Mouse (Mus musculus) heart, postnatal 0 days (tissue): ENCODE measurements around the gene Eea1. TPM values are rescaled to one million over a fixed set of nuclear protein-coding genes. Genes with fewer than 3 reads are reported as not detected.
A peak's percentile ranks its signal among the peaks of the same experiment; 100 is the strongest.

Source experiments
- ATAC-seq: fragments of 200-750 bp; cut with Nextera tagmentation; 2 replicates; pipeline ENCODE4 v1.8.0; 2017; ENCODE audit warnings: low read depth, moderate number of reproducible peaks, moderate library complexity; ENCODE audit not compliant: insufficient read depth
- DNase-seq: peaks from one replicate; pipeline ENCODE4 v3.0.0-alpha.2; 2016; ENCODE audit warnings: low spot score
- H3K27ac ChIP-seq: fragments of 300-500 bp; sonication (generic); 2 replicates; pipeline ENCODE4 v1.5.1; 2014; ENCODE audit warnings: low read depth, mild to moderate bottlenecking
- H3K27me3 ChIP-seq: fragments of 300-500 bp; sonication (generic); 2 replicates; pipeline ENCODE4 v1.6.1; 2014; ENCODE audit warnings: low read length, mixed read lengths; ENCODE audit not compliant: control insufficient read depth, insufficient read depth
- H3K36me3 ChIP-seq: fragments of 300-500 bp; sonication (generic); replicated peaks from 2 replicates; pipeline ENCODE4 v1.6.1; 2014; ENCODE audit warnings: low read length, mixed read lengths; ENCODE audit not compliant: control insufficient read depth, insufficient read depth
- H3K4me1 ChIP-seq: fragments of 300-500 bp; sonication (generic); 2 replicates; pipeline ENCODE4 v1.6.1; 2014; ENCODE audit warnings: antibody characterized with exemption; ENCODE audit not compliant: control insufficient read depth, insufficient read depth
- H3K4me2 ChIP-seq: fragments of 300-500 bp; sonication (generic); 2 replicates; pipeline ENCODE4 v1.6.1; 2014; ENCODE audit warnings: low read depth, mild to moderate bottlenecking, low read length, moderate library complexity
- H3K4me3 ChIP-seq: fragments of 300-500 bp; sonication (generic); 2 replicates; pipeline ENCODE4 v1.5.1; 2014; ENCODE audit warnings: low read depth, low read length
- H3K9ac ChIP-seq: fragments of 300-500 bp; sonication (generic); replicated peaks from 2 replicates; pipeline ENCODE4 v1.6.1; 2014; ENCODE audit warnings: low read depth, low read length, mixed read lengths
- H3K9me3 ChIP-seq: fragments of 300-500 bp; sonication (generic); replicated peaks from 2 replicates; pipeline ENCODE4 v1.6.1; 2016; ENCODE audit warnings: low read length; ENCODE audit not compliant: control insufficient read depth
- CTCF ChIP-seq: IDR thresholded peaks from 2 replicates; pipeline ENCODE4 v1.5.1; 2016; ENCODE audit warnings: antibody characterized with exemption, control low read depth, low read depth
- EP300 ChIP-seq: IDR thresholded peaks from 2 replicates; pipeline ENCODE4 v1.6.1; 2016; ENCODE audit warnings: antibody characterized with exemption, low read depth
- WGBS: fragments of 180-500 bp; shearing (Covaris S2); extraction: QIAGEN DNeasy Blood & Tissue Kit; methylation state at CpG from one replicate; pipeline ENCODE4 v1.1.7; 2014; 5-methylcytosine and 5-hydroxymethylcytosine counted together
- polyA plus RNA-seq: library from polyadenylated mRNA; unstranded; fragments of >200 nt; fragmentation: Nextera tagmentation; extraction: Ambion mirVana; gene quantifications from 2 replicates; pipeline ENCODE4 v1.2.1, GENCODE M21; 2015
- total RNA-seq: library from RNA; depleted of rRNA; stranded (reverse); fragments of >200 nt; gene quantifications from 2 replicates; pipeline ENCODE4 v1.2.3, GENCODE M21; 2014; ENCODE audit warnings: low replicate concordance; rRNA removed

The Eea1 gene
- total RNA-seq (10.8 and 13.3 TPM in 2 replicates), polyA plus RNA-seq (21.1 and 21.3 TPM in 2 replicates)

DNA sequence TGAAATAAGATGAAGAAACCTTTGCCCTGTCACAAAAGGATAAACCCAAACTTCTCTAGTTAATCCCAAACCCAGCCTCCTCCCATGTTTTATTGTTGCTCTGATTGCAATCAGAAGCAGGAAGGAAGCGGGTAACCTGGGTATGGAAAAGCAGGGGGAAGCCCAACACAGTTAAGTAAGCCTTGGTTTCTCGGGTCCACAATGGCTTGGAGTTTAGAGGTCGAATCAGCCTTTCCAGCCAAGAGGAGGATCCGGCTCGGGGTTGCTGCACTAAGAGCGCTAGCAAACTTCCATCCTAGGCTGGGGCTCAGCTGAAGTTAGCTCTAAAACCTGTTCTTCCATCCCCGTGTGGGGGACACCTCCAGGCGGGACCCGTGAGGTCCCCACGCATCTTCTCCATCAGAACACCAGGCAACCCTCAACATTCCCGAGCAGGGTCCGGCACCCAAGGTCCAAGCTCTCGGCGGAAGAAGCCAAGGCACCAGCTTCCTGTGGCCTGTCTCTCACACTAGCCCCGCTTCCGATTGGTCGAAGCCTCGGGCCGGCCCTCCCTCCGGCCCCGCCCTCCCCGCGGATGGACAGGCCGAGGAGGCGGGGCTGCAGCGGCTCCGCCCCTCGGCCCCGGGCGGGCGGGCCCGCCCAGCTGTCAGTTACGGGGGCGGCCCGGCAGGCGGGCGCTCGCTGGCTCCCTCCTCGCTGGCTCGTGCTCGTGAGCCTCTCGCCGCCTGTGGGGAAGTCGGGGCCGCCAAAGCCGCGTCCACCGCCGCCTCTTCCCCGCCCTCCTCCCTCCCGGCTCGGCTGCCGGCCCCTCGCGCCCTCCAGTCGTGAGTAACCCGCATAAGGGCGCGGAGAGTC lies at the start of gene Eea1:
Gene Eea1 (plus strand): TSS at position 605 of the 855 bp plus-strand sequence.
- H3K27me3 ChIP-seq = no peaks in the 10 kb centered on the region
- H3K4me3 ChIP-seq = peak within 1 kb of the TSS; percentile 80
- ATAC-seq = peak; percentile 99
- H3K4me1 ChIP-seq = peaks cover 17% of the 10 kb centered on the region; the same call in 1 of the 2 replicates
- DNase-seq = peak; percentile 94
- peak within 1 kb of the TSS; percentile 81 for H3K9ac ChIP-seq
- H3K36me3 ChIP-seq = peaks cover 3% of the 10 kb centered on the region; the same call in 1 of the 2 replicates
- no peak for TF ChIP-seq EP300
- TF ChIP-seq CTCF = no peak
- peak within 1 kb of the TSS; percentile 70 for H3K4me2 ChIP-seq
- 2% methylated on average over 49 of the region's 59 CpGs for WGBS
- no peaks in the 10 kb centered on the region for H3K9me3 ChIP-seq
- H3K27ac ChIP-seq = peak within 1 kb of the TSS; percentile 95

DNA sequence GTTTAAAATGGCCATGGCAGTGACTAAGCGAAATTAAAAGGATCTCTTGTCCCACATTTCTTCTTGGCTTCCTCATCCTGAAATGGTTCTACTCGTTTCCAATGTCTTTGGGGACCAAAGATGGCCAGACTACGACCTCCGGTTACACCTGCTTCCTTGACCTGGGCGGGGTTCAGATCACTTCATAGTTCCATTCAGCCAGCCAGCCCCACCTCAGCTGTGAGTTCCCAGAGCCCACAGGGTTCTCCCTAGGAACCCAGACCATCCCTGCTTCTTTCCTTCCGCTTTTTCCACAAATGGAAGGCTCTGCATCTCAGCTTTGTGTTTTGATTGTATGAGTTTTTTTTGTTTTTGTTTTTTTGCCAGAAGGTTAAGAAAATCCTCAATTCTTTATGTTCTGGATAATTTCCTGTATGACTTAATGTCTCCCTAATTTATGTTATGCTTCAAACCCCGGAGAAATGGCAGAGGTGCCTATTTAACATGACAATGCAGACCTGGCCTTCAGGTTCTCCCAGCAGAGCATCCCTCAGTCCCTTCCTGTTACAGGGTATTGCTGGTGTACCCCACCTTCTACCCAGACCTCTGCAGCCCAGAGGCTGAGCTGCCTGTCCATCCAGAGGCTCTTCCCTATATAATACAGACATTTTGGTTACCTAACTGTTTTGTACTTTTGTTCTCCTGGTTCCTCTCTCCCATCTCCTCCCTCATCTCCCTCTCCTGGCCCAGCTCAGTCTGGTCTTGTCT lies 49.1 kb upstream of the Eea1 start:
- Histone ChIP-seq H3K27ac (no peak overlapping the region), H3K9me3 (no peaks in the 10 kb centered on the region), H3K27me3 (no peaks in the 10 kb centered on the region), H3K4me2 (no peak overlapping the region), H3K36me3 (no peaks in the 10 kb centered on the region), H3K9ac (no peak overlapping the region), H3K4me1 (peaks cover 5% of the 10 kb centered on the region; the same call in 1 of the 2 replicates), H3K4me3 (no peak overlapping the region)
- no peak for TF ChIP-seq EP300
- TF ChIP-seq CTCF = no peak
- WGBS = 75% methylated on average over 7 of the region's 7 CpGs
- DNase-seq = no peak
- ATAC-seq = no peak

- Histone ChIP-seq H3K27ac (no peak overlapping the region), H3K9me3 (no peaks in the 10 kb centered on the region), H3K9ac (no peak overlapping the region), H3K36me3 (no peaks in the 10 kb centered on the region), H3K4me1 (peaks cover 5% of the 10 kb centered on the region; the same call in 1 of the 2 replicates), H3K4me2 (no peak overlapping the region), H3K27me3 (no peaks in the 10 kb centered on the region), H3K4me3 (no peak overlapping the region)
- ATAC-seq (no peak), DNase-seq (no peak)
- 75% methylated on average over 9 of the region's 9 CpGs for WGBS
- TF ChIP-seq CTCF (no peak), EP300 (no peak)
Measured at GRCm38 (mm10) chr10:95892132-95892531, 48.3 kb upstream of the Eea1 start.

DNA sequence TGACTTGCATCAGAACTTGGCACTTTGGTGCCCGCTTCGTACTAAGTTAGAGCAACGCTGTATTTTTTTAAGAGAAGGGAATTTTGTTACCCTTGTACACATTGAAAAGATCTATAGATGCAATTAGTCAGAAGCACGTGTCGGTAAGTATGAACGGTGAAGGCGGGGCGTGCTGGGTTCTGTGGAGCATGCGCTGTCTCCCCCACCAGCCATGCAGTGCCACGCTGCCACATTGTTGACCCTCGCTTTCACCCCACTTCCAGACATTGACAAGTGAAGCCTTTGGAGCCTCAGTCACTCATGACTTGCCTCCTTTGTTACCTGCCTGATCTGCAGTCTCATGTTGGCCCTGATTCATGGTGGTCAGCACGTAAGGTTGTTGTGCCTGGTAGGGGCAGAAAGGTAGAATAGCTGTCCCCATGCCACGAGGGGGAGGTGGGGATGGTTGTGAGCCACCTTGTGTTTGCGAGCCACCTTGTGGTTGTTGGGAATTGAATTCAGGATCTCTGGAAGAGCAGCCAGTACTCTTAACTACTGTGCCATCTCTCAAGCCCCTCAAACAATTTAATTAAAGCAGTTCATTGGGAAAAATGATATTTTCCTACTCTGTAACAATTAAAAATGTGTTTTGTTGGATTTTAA lies 47.0 kb upstream of the Eea1 start:
- DNase-seq = no peak
- Histone ChIP-seq H3K9me3 (no peaks in the 10 kb centered on the region), H3K4me2 (no peak overlapping the region), H3K27ac (no peak overlapping the region), H3K9ac (no peak overlapping the region), H3K4me3 (no peak overlapping the region), H3K27me3 (no peaks in the 10 kb centered on the region), H3K36me3 (no peaks in the 10 kb centered on the region), H3K4me1 (peaks cover 5% of the 10 kb centered on the region; the same call in 1 of the 2 replicates)
- TF ChIP-seq CTCF (peak; percentile 33; the same call in 1 of the 2 replicates), EP300 (no peak)
- 86% methylated on average over 14 of the region's 14 CpGs for WGBS
- no peak for ATAC-seq
